ENCODE assay signal across 17 mouse cellular contexts in the genomic region with DNA sequence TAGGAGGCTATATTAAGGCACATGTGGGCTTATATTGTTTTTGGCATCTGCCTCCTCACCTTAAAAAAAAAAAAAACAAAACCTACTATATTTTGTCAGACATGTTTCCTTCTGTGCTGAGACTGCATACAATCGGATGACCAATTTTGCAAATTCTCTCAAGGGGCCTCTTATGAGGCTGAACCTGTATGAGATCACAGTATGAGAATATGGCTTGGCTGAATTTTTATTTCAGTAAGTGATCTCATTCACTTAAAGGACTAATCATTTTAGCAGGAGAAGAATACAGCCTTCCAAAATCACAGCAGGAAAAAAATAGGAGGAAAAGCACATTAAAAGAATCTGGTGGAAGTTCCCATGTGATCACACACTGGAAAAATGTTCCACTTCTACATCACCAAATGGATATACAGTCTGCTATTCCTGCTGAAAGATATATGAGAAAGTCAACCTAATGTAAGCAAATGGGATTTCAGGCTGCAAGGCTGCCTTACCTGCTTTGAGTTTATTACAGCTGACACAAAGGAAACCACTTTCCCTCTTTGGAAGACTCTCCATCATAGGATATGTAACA.
"Had no signal": no experiment of that assay in that cellular context is flagged by ENCODE, and none has a peak within 500 bp of the region (broad histone marks: within the 10 kb centered on the region; RNA-seq: fewer than 3 reads in every experiment).

No protein-coding gene starts in this region.

- H3K36me3 ChIP-seq: midbrain, embryonic 10.5 days; midbrain, embryonic 12.5 days; neural tube, embryonic 13.5 days; neural tube, embryonic 15.5 days had no signal

- H3K27ac ChIP-seq: midbrain, embryonic 10.5 days; midbrain, embryonic 12.5 days; neural tube, embryonic 13.5 days; neural tube, embryonic 15.5 days had no signal

- H3K27me3 ChIP-seq: midbrain, embryonic 12.5 days; neural tube, embryonic 13.5 days; neural tube, embryonic 15.5 days had no signal

- H3K9me3 ChIP-seq: midbrain, embryonic 10.5 days; midbrain, embryonic 12.5 days; neural tube, embryonic 15.5 days had no signal

- DNase-seq: lung, adult 18-20 months; lung, postnatal 10 days; lung, postnatal 4 days; midbrain, embryonic 14.5 days; retina, postnatal 1 day; right cerebral cortex, adult 18-20 months; right cerebral cortex, postnatal 25 days; thymus, adult 18-20 months; thymus, postnatal 14 days; thymus, postnatal 36 days had no signal

- H3K4me3 ChIP-seq: midbrain, embryonic 10.5 days; midbrain, embryonic 12.5 days; myocyte; neural tube, embryonic 13.5 days; neural tube, embryonic 15.5 days had no signal

- H3K4me2 ChIP-seq: lung, embryonic 14.5 days; midbrain, embryonic 12.5 days; neural tube, embryonic 13.5 days; neural tube, embryonic 15.5 days had no signal

- ATAC-seq: midbrain, embryonic 16.5 days had no signal

- H3K4me1 ChIP-seq: midbrain, embryonic 10.5 days; midbrain, embryonic 12.5 days; neural tube, embryonic 13.5 days; neural tube, embryonic 15.5 days had no signal

- H3K9ac ChIP-seq: lung, embryonic 14.5 days; midbrain, embryonic 12.5 days; neural tube, embryonic 13.5 days; neural tube, embryonic 15.5 days had no signal
